Mouse (Mus musculus) midbrain, postnatal 0 days (tissue): ENCODE measurements at regions not wholly inside any gene's neighbourhood (a gene's known extent, or its start where the extent isn't known, plus 50 kb on each side); places are given as distances from the start of the nearest gene placed in this dataset.

Source experiments
- ATAC-seq: fragments of 200-750 bp; cut with Nextera tagmentation; 2 replicates; pipeline ENCODE4 v1.8.0; 2017; ENCODE audit warnings: moderate number of reproducible peaks, mild to moderate bottlenecking, moderate TSS enrichment, moderate library complexity; ENCODE audit not compliant: low FRiP score
- DNase-seq: peaks from one replicate; pipeline ENCODE4 v3.0.0-alpha.2; 2015; ENCODE audit warnings: low spot score
- H3K27ac ChIP-seq: fragments of 300-500 bp; sonication (generic); 2 replicates; pipeline ENCODE4 v1.5.1; 2014; ENCODE audit warnings: low read depth, mild to moderate bottlenecking, low read length, mixed read lengths
- H3K27me3 ChIP-seq: fragments of 300-500 bp; sonication (generic); 2 replicates; pipeline ENCODE4 v1.6.1; 2014; ENCODE audit warnings: low read length, control low read depth, mixed read lengths; ENCODE audit not compliant: insufficient read depth
- H3K36me3 ChIP-seq: fragments of 300-500 bp; sonication (generic); 2 replicates; pipeline ENCODE4 v1.6.1; 2014; ENCODE audit warnings: low read length, control low read depth, mixed read lengths; ENCODE audit not compliant: insufficient read depth
- H3K4me1 ChIP-seq: fragments of 300-500 bp; sonication (generic); 2 replicates; pipeline ENCODE4 v1.6.1; 2014; ENCODE audit warnings: mild to moderate bottlenecking, control low read depth, antibody characterized with exemption, low read length, mixed read lengths; ENCODE audit not compliant: insufficient read depth
- H3K4me2 ChIP-seq: fragments of 300-500 bp; sonication (generic); 2 replicates; pipeline ENCODE4 v1.6.1; 2014; ENCODE audit warnings: low read depth, mild to moderate bottlenecking, low read length, mixed read lengths; ENCODE audit not compliant: poor library complexity, severe bottlenecking
- H3K4me3 ChIP-seq: fragments of 300-500 bp; sonication (generic); 2 replicates; pipeline ENCODE4 v1.5.1; 2014; ENCODE audit warnings: low read depth, mild to moderate bottlenecking, low read length, moderate library complexity
- H3K9ac ChIP-seq: fragments of 300-500 bp; sonication (generic); replicated peaks from 2 replicates; pipeline ENCODE4 v1.6.1; 2014; ENCODE audit warnings: mild to moderate bottlenecking, low read length, moderate library complexity, mixed read lengths; ENCODE audit not compliant: poor library complexity, severe bottlenecking
- H3K9me3 ChIP-seq: fragments of 300-500 bp; sonication (generic); 2 replicates; pipeline ENCODE4 v1.6.1; 2016; ENCODE audit warnings: low read length, control low read depth
- CTCF ChIP-seq: IDR thresholded peaks from 2 replicates; pipeline ENCODE4 v1.5.1; 2016; ENCODE audit warnings: antibody characterized with exemption, mild to moderate bottlenecking
- WGBS: fragments of 180-500 bp; shearing (Covaris S2); extraction: QIAGEN DNeasy Blood & Tissue Kit; methylation state at CpG from one replicate; pipeline ENCODE4 v1.1.7; 2014; 5-methylcytosine and 5-hydroxymethylcytosine counted together

- Histone ChIP-seq H3K4me3 (no peak overlapping the region), H3K4me2 (no peak overlapping the region), H3K36me3 (no peaks in the 10 kb centered on the region), H3K4me1 (no peaks in the 10 kb centered on the region), H3K9me3 (no peaks in the 10 kb centered on the region), H3K27me3 (no peaks in the 10 kb centered on the region), H3K9ac (no peak overlapping the region), H3K27ac (no peak overlapping the region)
- DNase-seq (no peak), ATAC-seq (no peak)
- 80% methylated on average over 1 of the region's 1 CpGs for WGBS
- TF ChIP-seq CTCF = no peak
Observed at GRCm38 (mm10) chr3:123784127-123784526, 93.5 kb upstream of the Ndst3 start.

- TF ChIP-seq CTCF = no peak
- H3K4me3 ChIP-seq = no peak overlapping the region
- H3K4me1 ChIP-seq = no peaks in the 10 kb centered on the region
- DNase-seq = no peak
- no peak for ATAC-seq
- no peaks in the 10 kb centered on the region for H3K27me3 ChIP-seq
- H3K27ac ChIP-seq = no peak overlapping the region
- H3K9me3 ChIP-seq = no peaks in the 10 kb centered on the region; the same call in 1 of the 2 replicates
- no peaks in the 10 kb centered on the region for H3K36me3 ChIP-seq
- no peak overlapping the region for H3K9ac ChIP-seq
- no peak overlapping the region for H3K4me2 ChIP-seq
- 95% methylated on average over 1 of the region's 1 CpGs for WGBS
Observed at GRCm38 (mm10) chr3:123794011-123794410, 103.4 kb upstream of the Ndst3 start.

- H3K27ac ChIP-seq = no peak overlapping the region
- TF ChIP-seq CTCF = no peak
- H3K4me3 ChIP-seq = no peak overlapping the region
- H3K4me1 ChIP-seq = no peaks in the 10 kb centered on the region
- no peak for ATAC-seq
- H3K27me3 ChIP-seq = no peaks in the 10 kb centered on the region
- no peaks in the 10 kb centered on the region for H3K9me3 ChIP-seq
- H3K9ac ChIP-seq = no peak overlapping the region
- WGBS = 94% methylated on average over 3 of the region's 3 CpGs
- no peak for DNase-seq
- no peak overlapping the region for H3K4me2 ChIP-seq
- H3K36me3 ChIP-seq = no peaks in the 10 kb centered on the region
Observed at GRCm38 (mm10) chr3:123805338-123805737, 114.7 kb upstream of the Ndst3 start.

GRCm38 (mm10) chr3:123806050-123806449 is 115.4 kb upstream of the Ndst3 start:
- no peak overlapping the region for H3K4me3 ChIP-seq
- TF ChIP-seq CTCF = peak; percentile 32
- DNase-seq (no peak), ATAC-seq (no peak)
- WGBS = 94% methylated on average over 1 of the region's 1 CpGs
- no peak overlapping the region for H3K27ac ChIP-seq
- H3K36me3 ChIP-seq = no peaks in the 10 kb centered on the region
- no peaks in the 10 kb centered on the region for H3K4me1 ChIP-seq
- no peak overlapping the region for H3K9ac ChIP-seq
- H3K4me2 ChIP-seq = no peak overlapping the region
- H3K9me3 ChIP-seq = no peaks in the 10 kb centered on the region
- H3K27me3 ChIP-seq = no peaks in the 10 kb centered on the region

GRCm38 (mm10) chr3:123806546-123806945 is 115.9 kb upstream of the Ndst3 start:
- DNase-seq (no peak), ATAC-seq (no peak)
- WGBS = 70% methylated on average over 1 of the region's 1 CpGs
- TF ChIP-seq CTCF = no peak
- Histone ChIP-seq H3K27me3 (no peaks in the 10 kb centered on the region), H3K36me3 (no peaks in the 10 kb centered on the region), H3K4me1 (no peaks in the 10 kb centered on the region), H3K9me3 (no peaks in the 10 kb centered on the region), H3K4me3 (no peak overlapping the region), H3K27ac (no peak overlapping the region), H3K4me2 (no peak overlapping the region), H3K9ac (no peak overlapping the region)

GRCm38 (mm10) chr3:123810018-123810942 is 119.6 kb upstream of the Ndst3 start:
- no peak overlapping the region for H3K4me2 ChIP-seq
- TF ChIP-seq CTCF = no peak
- no peak for ATAC-seq
- H3K4me1 ChIP-seq = no peaks in the 10 kb centered on the region
- no peaks in the 10 kb centered on the region for H3K9me3 ChIP-seq
- H3K27me3 ChIP-seq = no peaks in the 10 kb centered on the region
- peak; percentile 4 for DNase-seq
- 31% methylated on average over 10 of the region's 10 CpGs for WGBS
- no peaks in the 10 kb centered on the region for H3K36me3 ChIP-seq
- no peak overlapping the region for H3K4me3 ChIP-seq
- H3K9ac ChIP-seq = no peak overlapping the region
- H3K27ac ChIP-seq = peak overlapping the region; percentile 47; the same call in 1 of the 2 replicates
